Mouse (Mus musculus) hindlimb bud, embryonic 11.5 days (tissue): Measurements from ENCODE around the gene Olfr320.
"Not testable (repeated sequence)": the region's sequence is repeated elsewhere in the genome, so short reads cannot be mapped to it uniquely, and the experiment has no call there.

Experiments used
- DNase-seq: peaks from one replicate; pipeline ENCODE4 v3.0.0-alpha.2; 2012; ENCODE audit warnings: low read depth, low spot score; ENCODE audit errors: extremely low spot score

The Olfr320 gene

GRCm38 (mm10) chr11:58680799-58681198 lies at the start of gene Olfr320:
TSS of gene Olfr320 (plus strand) at chr11:58681099.
- no peak for DNase-seq

DNA sequence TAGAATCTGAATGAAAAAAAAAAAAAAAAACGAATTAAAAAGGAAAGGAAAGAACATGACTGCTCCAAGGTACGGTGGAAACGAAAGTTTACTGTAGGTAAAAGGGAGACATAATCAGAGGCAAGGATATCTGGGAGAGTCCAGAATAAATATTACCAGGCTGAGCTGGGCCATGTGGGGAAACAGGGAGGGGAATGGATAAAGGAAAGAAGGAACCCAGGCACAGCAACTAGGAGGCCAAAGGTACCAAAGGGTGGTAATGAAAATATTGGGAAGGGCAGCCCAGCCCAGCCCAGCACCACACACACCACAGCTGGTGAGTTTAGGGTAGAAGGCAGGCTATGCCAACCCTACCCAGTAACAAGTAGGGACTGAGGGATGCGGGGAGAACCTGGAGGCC lies 46.0 kb upstream of the Olfr320 start:
- DNase-seq, result no peak

DNA sequence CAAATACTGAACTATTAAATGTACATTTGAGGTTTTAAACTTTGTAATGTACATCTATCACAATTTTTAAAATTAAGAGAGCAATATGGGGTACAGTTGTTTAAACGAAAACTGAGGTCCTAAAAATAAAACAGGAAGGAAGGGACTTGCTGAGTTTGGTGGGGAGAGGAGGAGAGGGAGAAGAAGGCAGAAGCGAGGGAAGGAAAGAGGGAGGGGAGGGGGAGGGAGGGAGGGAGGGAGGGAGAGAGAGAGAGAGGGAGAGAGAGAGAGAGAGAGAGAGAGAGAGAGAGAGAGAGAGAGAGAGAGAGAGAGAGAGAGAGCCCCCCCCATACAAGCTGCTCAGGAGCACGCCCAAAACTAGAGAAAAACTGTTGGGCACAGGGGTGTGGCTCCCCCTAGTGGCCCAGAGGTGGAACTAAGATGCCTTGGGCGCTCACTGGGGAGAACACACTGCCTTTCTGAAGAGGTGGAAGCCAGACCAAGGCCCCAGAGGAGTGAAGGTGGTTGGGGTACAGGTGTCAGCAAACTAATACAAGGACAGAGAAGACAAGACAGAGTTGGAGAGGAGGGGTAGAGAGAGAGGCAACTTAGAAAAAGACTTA lies 44.4 kb upstream of the Olfr320 start:
- DNase-seq, result no peak

GRCm38 (mm10) chr11:58638176-58638701 lies 42.7 kb upstream of the Olfr320 start:
- DNase-seq, result no peak

GRCm38 (mm10) chr11:58640272-58640867 lies 40.5 kb upstream of the Olfr320 start, which contains the start of gene Trim58:
TSS of gene Trim58 (plus strand) at chr11:58640465.
- no peak for DNase-seq

DNA sequence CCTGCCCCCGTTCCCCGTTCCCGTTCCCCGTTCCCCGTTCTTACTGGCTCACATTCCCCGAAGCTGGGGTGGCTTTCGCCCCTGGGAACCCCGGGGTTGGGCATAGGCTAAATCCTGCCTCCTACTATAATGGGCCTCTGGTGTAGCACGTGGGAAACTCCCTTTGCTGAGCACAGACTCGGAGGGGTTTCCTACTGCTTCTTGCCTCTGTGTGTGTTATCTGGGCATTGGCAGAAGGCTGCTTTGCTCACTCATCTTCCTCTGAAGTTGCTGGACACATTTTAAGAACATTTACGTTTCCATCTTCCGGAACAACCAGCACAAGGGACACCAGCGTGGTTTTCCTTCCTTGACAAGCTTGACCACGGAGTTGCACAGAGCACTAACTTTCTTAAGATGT lies 39.8 kb upstream of the Olfr320 start:
- DNase-seq, result no peak

DNA sequence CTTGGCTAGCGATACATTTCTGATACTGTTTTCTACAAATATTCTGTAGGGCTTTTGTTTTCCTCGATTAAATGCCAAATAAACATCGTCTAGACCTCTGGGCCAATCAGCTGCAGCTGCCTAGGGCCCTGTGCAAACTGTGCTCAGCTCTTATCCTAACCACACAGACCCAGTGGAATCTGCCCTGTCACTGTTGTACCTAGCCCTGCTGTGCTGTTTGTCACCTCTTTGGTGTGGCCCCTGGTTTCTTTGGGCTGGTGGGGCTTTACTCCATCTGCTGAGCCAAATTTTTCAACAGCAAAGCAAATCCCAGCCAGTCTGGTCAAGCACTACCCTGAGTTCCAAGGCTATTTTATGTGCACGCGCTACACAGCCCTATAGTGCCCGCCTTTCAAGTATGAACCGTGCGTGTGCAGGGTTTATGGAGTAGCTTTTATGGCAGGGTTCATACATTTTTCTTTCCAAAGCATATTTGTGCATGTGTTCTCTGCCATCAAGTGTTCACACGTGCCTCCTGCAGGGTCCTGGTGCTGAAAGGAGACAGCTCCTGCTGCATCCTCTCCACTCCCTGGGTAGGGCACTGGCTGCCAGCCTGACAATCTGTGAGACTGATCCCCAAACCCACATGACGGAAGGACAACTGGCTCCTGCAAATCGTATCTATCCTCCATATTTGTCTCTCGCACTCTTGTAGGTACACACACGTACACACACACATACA lies 39.1 kb upstream of the Olfr320 start:
- DNase-seq, result no peak

GRCm38 (mm10) chr11:58643350-58643749 lies 37.5 kb upstream of the Olfr320 start:
- no peak for DNase-seq

- no peak for DNase-seq
These were observed 25.7 kb upstream of the Olfr320 start for GRCm38 (mm10) chr11:58655151-58655550.

GRCm38 (mm10) chr11:58658596-58658995 lies 22.3 kb upstream of the Olfr320 start, which contains the start of gene Olfr322:
TSS of gene Olfr322 (plus strand) at chr11:58658782.
- DNase-seq, result no peak

DNA sequence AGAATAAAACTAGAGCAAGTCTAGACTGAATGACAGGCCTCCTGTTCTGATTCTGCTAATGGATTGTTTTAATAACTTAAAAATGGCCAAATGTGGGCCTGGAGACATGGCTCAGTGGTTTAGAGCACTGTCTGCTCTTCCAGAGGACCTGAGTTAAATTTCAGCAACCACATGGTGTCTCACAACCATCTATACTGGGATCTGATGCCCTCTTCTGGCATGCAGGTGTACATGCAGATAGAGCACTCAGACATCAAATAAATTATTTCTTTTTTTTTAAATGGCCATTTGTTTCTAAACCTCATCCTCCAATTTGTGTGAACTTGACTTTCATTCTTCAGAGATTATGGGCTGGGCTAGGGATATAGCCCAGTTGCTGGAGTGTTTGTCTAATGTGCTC lies 11.6 kb upstream of the Olfr320 start:
- DNase-seq, result no peak

GRCm38 (mm10) chr11:58671825-58672224 lies 9.1 kb upstream of the Olfr320 start:
- no peak for DNase-seq

GRCm38 (mm10) chr11:58698862-58699261 lies 18.0 kb downstream of the Olfr320 start, which contains the start of gene Olfr319:
TSS of gene Olfr319 (plus strand) at chr11:58699162.
- no peak for DNase-seq

DNA sequence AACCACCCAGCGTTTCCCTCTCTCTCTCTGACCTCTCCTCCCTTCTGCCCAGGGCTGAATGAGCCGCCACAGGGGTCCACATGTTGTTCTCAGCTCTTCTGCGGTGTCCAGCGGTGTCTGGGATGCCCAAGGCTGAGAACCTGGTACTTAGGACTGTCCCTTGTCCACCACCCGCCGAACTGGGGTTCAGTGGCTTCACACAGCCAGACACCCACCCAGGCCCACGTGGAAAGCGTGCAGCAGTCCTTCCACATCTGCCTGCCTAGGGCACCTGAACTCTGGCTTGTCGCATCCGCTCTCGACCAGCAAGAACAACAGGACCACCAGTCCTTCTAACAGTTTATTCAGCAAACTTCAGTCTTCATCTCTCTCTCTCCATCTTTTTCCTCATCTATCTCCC lies 28.2 kb downstream of the Olfr320 start:
- no peak for DNase-seq

DNA sequence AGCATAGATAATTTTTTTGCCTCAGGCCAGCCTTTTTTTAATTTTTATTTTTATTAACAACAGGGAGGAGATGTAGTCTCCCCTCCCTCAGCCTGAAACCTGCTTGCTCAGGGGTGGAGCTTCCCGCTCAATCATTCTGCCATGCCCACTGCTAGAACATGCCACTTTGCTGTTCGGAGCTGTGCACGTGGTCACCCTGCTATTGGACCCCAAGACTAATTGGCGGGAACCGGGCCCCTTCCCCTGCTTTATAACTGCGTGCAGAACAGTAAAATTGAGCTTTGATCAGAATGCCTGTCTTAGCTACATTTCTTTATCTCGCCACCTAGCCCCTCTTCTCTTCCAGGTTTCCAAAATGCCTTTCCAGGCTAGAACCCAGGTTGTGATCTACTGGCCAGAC lies 36.8 kb downstream of the Olfr320 start:
- not testable (repeated sequence) for DNase-seq

DNA sequence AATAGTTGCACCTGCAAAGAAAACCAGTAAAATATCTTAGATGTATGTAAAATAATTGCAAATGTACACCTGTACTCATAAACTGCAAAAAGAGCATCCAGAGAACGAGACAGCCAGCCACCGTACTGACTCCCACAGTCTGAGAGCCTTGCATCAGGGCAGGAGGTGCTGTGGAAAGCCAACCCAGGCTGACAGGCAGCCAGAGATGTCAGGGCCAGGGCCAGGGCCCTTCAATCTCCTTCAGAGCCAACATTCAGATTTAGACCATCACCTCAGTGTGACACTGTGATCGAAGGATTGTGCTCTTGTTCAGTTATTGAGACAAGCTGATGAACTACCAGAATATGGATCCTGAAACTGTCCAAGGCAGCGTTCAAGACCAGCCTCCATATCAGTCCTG lies 38.8 kb downstream of the Olfr320 start:
- DNase-seq, result no peak

DNA sequence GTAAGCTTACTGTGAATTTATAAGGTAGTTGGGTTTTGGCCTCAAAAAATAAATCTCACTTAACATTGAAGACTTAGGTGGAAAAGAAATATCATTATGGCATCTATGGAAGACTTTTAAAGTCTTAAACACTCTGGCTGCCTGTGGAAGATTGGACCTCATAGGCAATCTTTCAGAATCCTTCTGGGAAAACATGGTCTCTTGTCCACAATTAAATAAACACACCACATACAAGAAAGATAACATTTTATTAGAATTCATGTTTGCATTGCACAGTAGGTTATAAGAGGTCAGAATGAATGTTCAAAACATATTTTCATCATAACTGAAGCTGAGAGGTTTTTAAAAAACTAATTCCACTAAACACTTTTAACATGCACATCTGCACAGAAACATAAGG lies 43.0 kb downstream of the Olfr320 start, which contains the start of gene Olfr318:
Gene Olfr318, minus strand, starts transcription at position 101 of the 400 bp plus-strand sequence.
- no peak for DNase-seq

GRCm38 (mm10) chr11:58727896-58728650 lies 47.2 kb downstream of the Olfr320 start:
- DNase-seq, result not testable (repeated sequence)

- no peak for DNase-seq
These were observed 52.5 kb downstream of the Olfr320 start for GRCm38 (mm10) chr11:58733372-58733771.
